Mouse (Mus musculus): ENCODE measurements around the gene Esrra. TPM values are rescaled to one million over a fixed set of nuclear protein-coding genes. Genes with fewer than 3 reads are reported as not detected.

The Esrra gene
- polyA plus RNA-seq, 2 experiments, result 5.1 to 20.3 TPM

GRCm38 (mm10) chr19:6941372-6942248 is 20.0 kb upstream of the Esrra start, which contains the start of gene Bad:
Gene Bad, plus strand, starts transcription at chr19:6941861.
- peaks cover 9% of the 10 kb centered on the region for H3K36me3 ChIP-seq (ENCODE audit: control insufficient read depth, insufficient read depth, low read length)
- H3K4me1 ChIP-seq (ENCODE audit: control insufficient read depth, insufficient read depth, low read length), result peaks cover 13% of the 10 kb centered on the region
- H3K4me2 ChIP-seq (replicated peaks; ENCODE audit: low read depth, low read length, severe bottlenecking), result peak within 1 kb of the TSS; percentile 80
- H3K27ac ChIP-seq (replicated peaks; ENCODE audit: low read depth, low read length), result peak within 1 kb of the TSS; percentile 90
- H3K9me3 ChIP-seq (ENCODE audit: control insufficient read depth, low read length), result no peaks in the 10 kb centered on the region
- peak; percentile 91 for DNase-seq (ENCODE audit: low spot score)
- H3K4me3 ChIP-seq (replicated peaks; ENCODE audit: low read length), result peak within 1 kb of the TSS; percentile 65
- TF ChIP-seq POLR2A (IDR thresholded peaks at IDR 0.05; ENCODE audit: borderline replicate concordance, extremely low read depth, insufficient read depth, insufficient read length), result 0 out of 2 replicates have a peak, but pooled peaks have one; percentile 55
- H3K27me3 ChIP-seq (ENCODE audit: control insufficient read depth, insufficient read depth, low read length), result no peaks in the 10 kb centered on the region
- WGBS, result 2% methylated on average over 60 of the region's 83 CpGs
- ATAC-seq (ENCODE audit: low FRiP score, low read depth), result peak; percentile 87
- peak within 1 kb of the TSS; percentile 76 for H3K9ac ChIP-seq (ENCODE audit: low read depth, low read length, severe bottlenecking)

DNA sequence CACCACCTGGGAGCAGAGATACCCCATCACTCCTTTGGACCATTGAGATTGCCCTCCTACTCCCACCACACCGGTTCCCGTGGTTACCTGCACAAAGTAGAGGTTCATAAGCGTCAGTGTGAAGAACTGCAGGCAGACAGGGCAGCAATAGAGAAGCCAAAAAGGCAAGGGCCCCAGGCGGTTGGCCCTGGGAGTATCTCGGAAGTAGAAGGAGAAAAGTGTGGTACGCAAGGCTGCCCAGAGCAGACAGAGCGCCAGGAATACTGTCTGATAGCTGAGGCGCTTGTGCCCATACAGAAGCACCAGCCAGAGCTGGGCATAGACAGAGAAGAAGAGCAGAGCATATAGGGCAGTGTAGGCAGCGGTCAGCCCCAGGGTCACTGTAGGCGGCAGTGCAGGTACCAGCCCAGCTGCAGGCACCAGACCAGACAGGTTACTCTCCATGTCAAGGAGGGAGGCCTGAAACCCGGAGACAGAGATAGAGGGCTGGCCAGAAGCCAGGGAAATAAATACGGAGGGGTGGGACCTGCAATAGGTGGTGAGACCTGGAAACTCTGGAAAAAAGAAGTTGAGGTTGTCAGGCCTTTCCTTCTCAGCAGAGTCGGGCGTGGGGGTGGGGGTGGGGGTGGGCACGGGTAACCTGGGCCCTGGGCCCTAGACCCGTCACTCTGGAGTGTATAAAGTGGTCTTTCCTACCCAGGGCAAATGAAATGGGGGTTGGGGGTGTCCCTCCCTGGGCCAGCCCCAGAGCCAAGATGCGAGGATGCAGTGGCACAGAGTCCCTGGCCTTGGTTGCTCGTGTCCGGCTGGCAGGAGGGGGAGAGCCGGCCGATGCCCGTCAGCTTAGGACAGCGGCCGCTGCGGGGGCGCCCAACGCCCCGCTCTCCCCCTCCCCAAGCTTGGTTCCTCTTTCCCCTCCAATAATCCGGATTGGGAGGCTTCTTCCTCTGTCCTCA is 19.1 kb upstream of the Esrra start:
- no peaks in the 10 kb centered on the region for H3K9me3 ChIP-seq (ENCODE audit: control insufficient read depth, low read length)

GRCm38 (mm10) chr19:6939106-6940002 is 17.7 kb upstream of the Esrra start:
- no peaks in the 10 kb centered on the region for H3K9me3 ChIP-seq (ENCODE audit: control insufficient read depth, low read length)

More for the DNA sequence above, 19.1 kb upstream of the Esrra start:
- ATAC-seq (ENCODE audit: low FRiP score, low read depth), result no peak
- Histone ChIP-seq H3K27me3 (ENCODE audit: control insufficient read depth, insufficient read depth, low read length) (peaks cover 7% of the 10 kb centered on the region), H3K27ac (replicated peaks; ENCODE audit: low read depth, low read length) (no peak overlapping the region), H3K36me3 (ENCODE audit: control insufficient read depth, insufficient read depth, low read length) (peaks cover 8% of the 10 kb centered on the region), H3K4me2 (replicated peaks; ENCODE audit: low read depth, low read length, severe bottlenecking) (peak overlapping the region; percentile 80), H3K9ac (ENCODE audit: low read depth, low read length, severe bottlenecking) (peak overlapping the region; percentile 76), H3K4me1 (ENCODE audit: control insufficient read depth, insufficient read depth, low read length) (peaks cover 13% of the 10 kb centered on the region), H3K4me3 (replicated peaks; ENCODE audit: low read length) (peak overlapping the region; percentile 65)
- no peak for DNase-seq (ENCODE audit: low spot score)
- WGBS, result 26% methylated on average over 22 of the region's 29 CpGs
- TF ChIP-seq POLR2A (IDR thresholded peaks at IDR 0.05; ENCODE audit: borderline replicate concordance, extremely low read depth, insufficient read depth, insufficient read length), result no peak

DNA sequence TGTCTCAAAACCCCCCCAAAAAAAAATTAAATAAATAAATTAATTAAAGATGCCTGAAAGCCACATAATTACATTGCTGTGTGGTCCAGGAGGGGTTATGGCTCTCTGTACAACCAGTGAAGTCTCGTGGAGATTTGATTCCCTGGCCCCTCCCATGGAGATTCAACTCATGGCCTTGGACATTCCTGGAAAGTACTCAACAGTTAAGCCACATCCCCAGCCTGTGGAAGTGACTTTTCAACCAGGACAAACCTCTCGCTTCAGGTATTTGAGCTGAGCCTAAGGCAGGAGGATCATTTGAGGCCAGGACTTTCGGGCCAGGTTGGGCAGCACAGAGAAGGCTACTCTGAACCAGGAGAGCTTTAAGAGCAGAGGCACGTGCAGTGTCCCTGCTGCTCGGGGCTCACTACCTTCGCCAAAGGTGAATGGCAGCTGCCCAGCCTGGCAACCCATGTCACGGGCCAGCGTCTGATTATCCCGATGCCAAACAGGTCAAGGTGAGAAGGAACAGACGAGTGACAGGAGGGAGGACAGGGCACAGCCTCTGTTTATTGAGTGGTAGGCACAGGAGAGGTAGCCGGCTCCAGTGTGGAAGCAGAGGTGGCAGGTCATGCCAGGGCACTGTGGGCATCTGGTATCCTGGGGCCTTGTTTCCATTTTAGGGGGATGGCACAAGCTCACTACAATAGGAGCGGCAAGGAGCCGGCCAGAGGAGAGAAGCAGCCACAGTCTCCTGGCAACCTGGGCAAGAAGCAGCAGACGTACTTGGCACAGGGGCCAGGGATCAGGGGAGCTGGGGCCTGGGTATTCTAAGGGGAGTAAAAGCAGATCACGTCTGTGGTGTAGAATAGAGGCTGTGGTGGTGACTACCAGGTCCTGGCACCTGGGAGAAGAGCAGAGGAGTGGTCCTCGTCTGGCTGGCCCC is 16.2 kb upstream of the Esrra start:
- peaks cover 35% of the 10 kb centered on the region for H3K27me3 ChIP-seq (ENCODE audit: control insufficient read depth, insufficient read depth, low read length)
- H3K9ac ChIP-seq (ENCODE audit: low read depth, low read length, severe bottlenecking), result no peak overlapping the region
- peaks cover 20% of the 10 kb centered on the region for H3K4me1 ChIP-seq (ENCODE audit: control insufficient read depth, insufficient read depth, low read length)
- H3K36me3 ChIP-seq (ENCODE audit: control insufficient read depth, insufficient read depth, low read length), result 0 out of 2 replicates have a peak, but pooled peaks cover 2% of the 10 kb centered on the region
- no peak overlapping the region for H3K27ac ChIP-seq (replicated peaks; ENCODE audit: low read depth, low read length)
- no peak overlapping the region for H3K4me3 ChIP-seq (replicated peaks; ENCODE audit: low read length)
- 74% methylated on average over 16 of the region's 16 CpGs for WGBS
- TF ChIP-seq POLR2A (IDR thresholded peaks at IDR 0.05; ENCODE audit: borderline replicate concordance, extremely low read depth, insufficient read depth, insufficient read length), result no peak
- H3K9me3 ChIP-seq (ENCODE audit: control insufficient read depth, low read length), result no peaks in the 10 kb centered on the region
- no peak for ATAC-seq (ENCODE audit: low FRiP score, low read depth)
- no peak overlapping the region for H3K4me2 ChIP-seq (replicated peaks; ENCODE audit: low read depth, low read length, severe bottlenecking)
- DNase-seq (ENCODE audit: low spot score), result no peak

More at GRCm38 (mm10) chr19:6939106-6940002, 17.7 kb upstream of the Esrra start:
- no peak for TF ChIP-seq POLR2A (IDR thresholded peaks at IDR 0.05; ENCODE audit: borderline replicate concordance, extremely low read depth, insufficient read depth, insufficient read length)
- Histone ChIP-seq H3K9ac (ENCODE audit: low read depth, low read length, severe bottlenecking) (no peak overlapping the region), H3K27me3 (ENCODE audit: control insufficient read depth, insufficient read depth, low read length) (peaks cover 20% of the 10 kb centered on the region), H3K4me2 (replicated peaks; ENCODE audit: low read depth, low read length, severe bottlenecking) (no peak overlapping the region), H3K4me3 (replicated peaks; ENCODE audit: low read length) (no peak overlapping the region), H3K4me1 (ENCODE audit: control insufficient read depth, insufficient read depth, low read length) (peaks cover 13% of the 10 kb centered on the region), H3K27ac (replicated peaks; ENCODE audit: low read depth, low read length) (no peak overlapping the region), H3K36me3 (ENCODE audit: control insufficient read depth, insufficient read depth, low read length) (0 out of 2 replicates have a peak, but pooled peaks cover 2% of the 10 kb centered on the region)
- DNase-seq (ENCODE audit: low spot score), result no peak
- ATAC-seq (ENCODE audit: low FRiP score, low read depth), result no peak
- WGBS, result 91% methylated on average over 20 of the region's 20 CpGs
